Mouse (Mus musculus) granulocyte monocyte progenitor cell, adult 5-6 weeks (primary cell): Measurements from ENCODE around the gene Gm9821. TPM values are rescaled to one million over a fixed set of nuclear protein-coding genes. Genes with fewer than 3 reads are reported as not detected.

Experiments used
- ATAC-seq: replicated peaks from 2 replicates; pipeline ENCODE4 v1.8.0; 2016; ENCODE audit warnings: mild to moderate bottlenecking, moderate TSS enrichment, inconsistent platforms; ENCODE audit not compliant: poor library complexity, severe bottlenecking
- total RNA-seq, 2 experiments: library from RNA; stranded (forward) in 1 of 2; stranded (reverse) in 1 of 2; fragments of 200-712, 200-1000 nt in 1 of 2; fragments of >200 nt in 1 of 2; fragmentation: Nextera tagmentation in 1 of 2; gene quantifications; 2 replicates each; pipeline ENCODE4 v1.2.3; 2014 to 2017

The Gm9821 gene
- total RNA-seq (2014; fragmentation: Nextera tagmentation), result not detected in 2 replicates
- total RNA-seq (2017), result 0.21 TPM in 1 of 2 replicates, not detected in the other

DNA sequence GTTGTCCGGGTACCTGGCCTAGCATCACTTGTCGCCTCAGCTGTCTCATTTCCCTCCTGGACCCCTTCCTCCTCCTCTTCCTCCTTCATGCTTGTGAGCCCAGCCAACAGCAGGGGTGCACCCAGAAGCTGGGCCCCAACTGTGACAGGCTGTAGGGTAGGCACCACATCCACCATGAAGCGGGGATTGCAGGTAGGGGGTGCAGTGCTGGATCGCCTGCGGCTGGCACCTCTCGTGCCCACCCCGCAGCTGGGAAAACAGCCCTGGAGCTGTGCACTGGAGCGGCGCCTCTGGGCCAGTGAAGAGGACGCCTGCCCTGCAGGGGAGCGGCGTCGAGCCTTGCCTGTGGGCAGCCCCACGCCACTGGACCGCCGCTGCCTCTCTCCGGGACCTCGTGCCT lies at the start of gene Gm9821:
Gm9821 (plus strand) TSS at position 221 of the 400 bp plus-strand sequence.
- no peak for ATAC-seq

DNA sequence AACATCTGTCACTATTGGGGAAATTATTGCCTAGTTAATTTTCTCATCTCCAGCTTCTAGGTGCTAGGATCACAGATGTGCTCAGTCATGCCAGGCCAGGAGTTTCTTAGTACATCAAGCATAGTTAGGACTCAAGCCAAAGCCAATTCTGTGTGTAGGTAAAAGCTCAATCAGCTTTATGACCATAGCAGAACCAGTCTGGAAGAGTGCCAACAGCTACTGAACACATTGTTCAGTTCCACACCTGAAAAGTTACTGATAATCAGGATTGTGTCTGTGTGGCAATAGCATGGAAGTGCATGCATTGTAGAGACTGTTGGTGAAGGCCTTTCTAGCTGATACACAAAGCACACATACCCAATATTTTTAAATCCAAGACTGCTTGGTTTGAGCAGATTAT lies 47.5 kb upstream of the Gm9821 start:
- ATAC-seq, result no peak

DNA sequence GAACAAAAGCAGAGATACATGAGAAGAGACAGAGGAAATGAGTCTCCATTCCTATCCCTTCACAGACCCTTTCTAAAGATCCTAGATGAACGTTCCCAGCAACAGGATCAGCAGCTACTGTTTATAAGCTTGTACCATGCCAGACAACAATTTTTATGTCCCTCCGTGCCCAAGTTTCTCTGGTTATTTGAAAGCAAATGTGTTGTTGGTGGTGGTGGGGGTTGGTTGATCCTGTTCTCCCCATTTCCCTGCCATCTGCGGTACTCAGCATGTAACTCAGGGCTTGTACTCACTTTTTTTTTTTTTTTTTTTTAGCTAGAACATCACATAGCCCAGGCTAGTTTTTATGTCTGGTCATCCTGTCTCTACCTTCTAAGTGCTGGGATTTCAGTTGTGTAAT lies 46.4 kb upstream of the Gm9821 start:
- no peak for ATAC-seq

DNA sequence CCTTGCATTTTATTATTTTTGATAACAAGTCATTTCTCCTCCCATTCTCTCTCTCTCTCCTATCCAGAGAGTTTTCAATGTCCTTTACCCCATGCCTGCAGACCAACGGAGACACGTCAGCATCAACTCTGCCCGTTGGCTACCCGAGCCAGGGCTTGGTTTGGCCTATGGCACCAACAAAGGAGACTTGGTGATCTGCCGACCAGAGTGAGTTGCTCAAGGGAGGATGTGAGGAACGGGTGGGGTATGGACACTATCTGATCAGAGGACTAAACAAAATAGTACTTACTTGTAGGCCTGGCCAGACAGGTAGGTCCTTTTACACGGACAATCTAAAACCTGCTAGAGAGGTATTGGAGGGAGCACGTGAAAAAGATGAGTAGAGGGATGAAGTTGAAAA lies 45.1 kb upstream of the Gm9821 start:
- no peak for ATAC-seq

DNA sequence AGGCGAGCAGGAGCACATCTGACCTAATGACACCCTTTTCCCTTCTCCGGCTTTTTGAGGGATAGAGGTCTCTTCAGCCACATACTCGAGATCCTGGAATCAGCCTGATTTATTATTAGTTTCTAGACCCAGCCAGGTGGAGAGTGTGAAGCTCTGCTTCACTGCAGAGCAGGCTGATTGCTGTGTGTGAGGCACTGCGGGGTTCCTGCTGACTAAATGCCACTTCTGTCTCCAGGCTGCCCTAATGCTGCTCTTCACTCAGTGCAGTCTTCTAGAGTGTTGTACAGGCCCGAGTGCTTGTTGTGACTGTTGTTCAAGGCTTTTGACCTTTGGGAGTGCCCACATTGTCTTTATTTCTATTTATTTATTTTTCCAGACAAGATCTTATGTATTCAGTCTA lies 43.2 kb upstream of the Gm9821 start:
- no peak for ATAC-seq

DNA sequence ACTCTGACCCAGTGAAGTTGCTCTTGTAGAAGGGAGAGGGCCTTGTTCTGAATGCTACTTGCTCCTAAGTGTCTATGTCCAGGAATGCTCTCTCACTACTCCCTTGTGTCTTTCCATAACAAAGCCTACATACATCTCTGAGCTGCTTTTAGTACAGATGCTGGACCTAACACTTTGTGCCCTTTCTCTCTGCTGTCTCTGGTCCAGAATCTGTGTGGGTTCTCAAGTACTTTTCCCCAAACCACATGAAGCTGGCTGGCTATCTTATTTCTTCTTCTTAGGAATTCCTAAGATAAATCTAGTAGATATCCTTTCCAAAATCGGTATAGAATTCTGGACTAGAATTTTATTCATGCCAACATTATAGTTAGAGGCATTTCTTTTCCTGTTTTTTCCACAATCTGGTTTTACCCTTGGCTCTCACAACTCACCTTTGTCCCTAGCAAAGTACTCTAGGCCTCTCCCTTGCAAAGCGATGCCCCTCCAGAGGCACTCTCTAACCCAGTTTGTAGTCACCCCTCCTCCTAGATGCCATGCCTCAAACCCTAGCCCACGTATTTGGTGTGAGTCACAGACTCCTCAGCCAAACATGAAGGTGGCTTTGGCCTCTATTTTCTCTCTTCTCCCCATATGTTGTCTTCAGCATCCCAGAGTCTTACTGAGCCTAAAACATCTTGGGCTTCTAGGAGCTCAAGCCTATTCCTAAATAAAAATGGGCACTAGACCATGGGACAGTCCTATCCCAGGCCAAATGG lies 42.2 kb upstream of the Gm9821 start:
- no peak for ATAC-seq

DNA sequence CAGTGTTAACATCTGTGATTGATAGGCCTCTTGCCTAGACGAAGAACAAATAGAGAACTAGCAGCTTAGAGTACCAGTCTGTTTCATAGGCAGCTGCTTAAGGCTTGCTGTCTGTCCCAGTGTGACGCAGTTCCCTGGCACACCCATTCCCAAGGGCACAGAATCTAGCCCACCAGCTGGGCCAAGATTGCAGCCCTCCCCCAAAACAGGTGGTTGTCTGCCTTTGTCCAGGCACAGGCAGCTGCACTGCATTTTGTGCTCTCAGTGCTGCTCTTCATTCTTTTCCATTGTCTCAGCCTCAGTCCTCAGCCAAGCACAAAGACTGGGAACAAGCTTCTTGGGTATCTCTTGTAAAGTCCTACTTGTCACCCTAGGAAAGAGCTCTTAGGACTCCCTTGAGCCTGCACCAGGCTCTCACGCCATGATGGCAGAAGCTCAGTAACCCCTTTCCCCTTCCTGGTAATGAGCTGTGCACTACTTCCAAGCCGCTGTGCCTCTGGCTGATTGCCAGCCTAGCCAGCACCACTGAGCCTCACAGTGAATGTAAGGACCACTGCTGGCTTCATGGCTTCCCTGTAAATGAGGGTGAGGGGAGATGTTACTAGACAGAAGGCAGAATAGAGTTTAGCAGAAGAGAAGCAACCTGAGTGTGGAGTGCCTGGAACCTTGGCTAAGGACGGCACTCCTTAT lies 40.7 kb upstream of the Gm9821 start:
- no peak for ATAC-seq

DNA sequence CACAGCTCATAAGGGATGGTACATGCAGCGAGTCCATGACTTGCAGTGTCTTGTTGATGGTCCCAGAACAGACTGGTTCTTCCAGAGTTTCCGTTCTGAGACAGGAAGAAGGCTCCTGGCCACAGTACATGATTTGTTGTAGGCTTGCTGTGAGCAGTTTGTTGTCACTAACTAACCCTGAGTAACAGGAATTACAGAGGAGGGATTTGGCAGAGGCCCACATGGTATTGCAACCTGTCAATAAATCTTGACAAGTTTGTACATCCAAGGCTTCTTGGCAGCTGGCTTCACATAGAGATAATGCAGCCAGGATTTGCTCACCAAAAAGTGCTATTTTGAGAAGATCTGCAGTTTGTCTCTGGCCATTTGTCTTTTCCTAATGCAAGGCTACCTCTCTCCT lies 39.4 kb upstream of the Gm9821 start:
- ATAC-seq, result no peak

DNA sequence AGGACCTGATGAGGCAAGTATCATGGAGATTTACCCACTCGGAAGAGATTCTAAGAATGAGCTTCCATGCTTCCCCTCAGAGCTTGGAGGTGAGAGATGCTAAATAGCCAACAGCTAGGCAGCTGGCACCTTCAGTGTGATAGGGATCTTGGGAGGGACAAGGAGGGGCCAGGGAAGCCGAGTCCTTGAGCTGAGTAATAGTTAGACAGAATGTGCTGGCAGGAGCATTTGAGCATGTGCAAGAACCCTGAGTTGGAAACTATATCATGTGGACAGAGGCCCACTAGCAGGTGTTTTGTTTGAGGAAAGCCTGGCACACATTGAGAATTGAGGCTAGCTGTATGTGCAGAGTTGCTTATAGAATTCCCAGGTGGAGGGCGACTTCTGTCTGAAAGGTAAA lies 32.9 kb upstream of the Gm9821 start:
- no peak for ATAC-seq

DNA sequence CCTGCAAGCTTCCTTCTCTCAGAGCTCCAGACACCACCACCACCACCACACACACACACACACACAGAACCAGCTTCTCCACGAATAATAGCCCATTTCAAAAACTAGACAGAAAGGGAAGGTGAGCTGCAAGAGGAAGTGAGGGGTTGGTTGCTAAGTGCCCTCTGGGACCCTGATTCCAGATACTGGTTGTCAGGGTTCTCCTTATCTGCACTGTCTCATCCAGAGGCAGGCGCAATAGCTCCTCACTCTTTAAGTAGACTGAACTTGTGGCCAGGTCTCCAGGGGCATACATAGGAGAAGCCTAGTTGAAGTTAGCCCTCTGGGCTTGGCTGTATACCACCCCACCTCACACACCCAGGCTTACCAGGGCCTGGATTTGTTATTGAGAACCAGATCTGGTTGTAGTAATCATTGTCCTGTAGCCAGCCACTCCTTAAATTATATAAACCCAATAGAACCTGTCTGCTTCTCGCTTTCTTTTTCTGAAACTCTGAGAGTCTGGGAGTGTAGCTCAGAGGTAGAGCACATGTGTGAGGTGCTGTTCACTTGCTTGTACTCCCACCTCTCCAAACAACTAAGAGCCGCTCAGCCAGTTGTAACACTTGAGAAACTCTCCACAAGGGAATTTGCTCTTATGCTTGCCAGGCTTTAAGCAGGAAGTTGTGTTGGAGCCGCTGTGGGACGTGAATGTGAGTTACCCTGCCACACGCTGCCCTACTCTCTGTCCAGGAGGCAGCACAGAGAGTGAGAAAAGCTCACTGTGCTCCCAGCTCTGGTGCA lies 32.0 kb upstream of the Gm9821 start:
- ATAC-seq, result peak; percentile 37

DNA sequence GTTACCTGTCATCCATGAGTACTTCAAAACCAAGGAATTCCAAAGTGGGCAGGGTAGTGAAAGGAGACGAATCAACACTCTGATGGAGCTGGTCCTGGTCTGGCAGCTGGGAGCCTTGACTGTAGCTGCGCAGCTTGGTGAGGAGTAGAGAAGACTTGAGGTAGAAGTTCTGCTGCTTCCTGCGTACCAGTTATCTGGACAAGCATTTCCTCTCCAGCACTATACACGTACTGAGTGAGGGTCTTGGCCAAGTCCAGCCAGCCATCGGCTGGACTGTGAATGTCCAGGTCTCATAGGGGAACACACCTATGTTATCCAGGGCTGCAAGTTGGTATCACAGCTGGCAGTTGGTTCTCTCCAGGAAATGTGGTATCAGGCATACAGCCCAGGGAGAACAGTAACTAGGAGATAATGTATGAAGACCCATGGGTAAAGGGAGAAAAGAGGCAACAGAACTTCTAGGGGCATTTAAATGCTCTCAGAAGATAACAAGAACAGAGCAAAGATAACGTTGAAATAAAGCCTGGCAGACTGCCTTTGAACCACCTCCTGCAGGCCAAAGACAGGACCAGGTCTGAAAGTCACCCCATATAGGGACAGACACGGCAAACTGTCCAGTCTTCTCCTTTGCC lies 29.0 kb upstream of the Gm9821 start:
- no peak for ATAC-seq

DNA sequence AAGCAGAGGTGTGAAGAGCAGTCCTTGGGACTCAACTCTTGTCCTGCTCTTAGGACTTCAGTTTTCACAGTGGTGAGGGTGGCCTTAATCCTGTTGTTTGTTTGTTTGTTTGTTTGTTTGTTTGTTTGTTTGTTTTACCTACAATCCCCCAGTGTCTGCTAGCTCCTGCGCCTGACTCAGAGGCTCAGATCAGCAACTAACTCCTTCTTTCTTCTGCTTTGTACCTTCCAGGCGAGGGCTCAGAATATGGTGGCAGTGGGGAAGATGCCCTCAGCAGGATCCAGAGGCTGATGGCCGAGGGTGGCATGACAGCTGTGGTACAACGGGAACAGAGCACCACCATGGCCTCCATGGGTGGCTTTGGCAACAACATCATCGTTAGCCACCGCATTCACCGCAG lies 28.4 kb upstream of the Gm9821 start:
- ATAC-seq, result no peak

DNA sequence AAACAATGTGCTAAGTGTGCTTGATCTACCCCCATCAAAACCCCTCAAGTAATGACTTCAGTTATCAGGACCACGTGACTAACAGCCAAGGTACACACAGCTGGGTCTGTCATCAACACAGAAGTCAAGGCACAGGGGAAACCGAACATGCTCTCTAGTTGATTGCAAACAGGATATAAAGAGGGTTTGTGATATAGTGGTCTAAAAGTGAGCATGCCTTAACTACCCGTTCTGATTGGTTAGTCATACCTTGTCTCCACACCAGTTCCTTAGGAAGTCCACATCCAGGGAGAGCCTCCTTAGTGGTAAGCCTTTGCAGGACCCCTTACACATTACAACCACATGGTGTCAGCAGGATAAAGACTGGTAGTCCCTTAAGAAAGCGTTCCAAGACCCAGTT lies 25.4 kb upstream of the Gm9821 start:
- no peak for ATAC-seq

DNA sequence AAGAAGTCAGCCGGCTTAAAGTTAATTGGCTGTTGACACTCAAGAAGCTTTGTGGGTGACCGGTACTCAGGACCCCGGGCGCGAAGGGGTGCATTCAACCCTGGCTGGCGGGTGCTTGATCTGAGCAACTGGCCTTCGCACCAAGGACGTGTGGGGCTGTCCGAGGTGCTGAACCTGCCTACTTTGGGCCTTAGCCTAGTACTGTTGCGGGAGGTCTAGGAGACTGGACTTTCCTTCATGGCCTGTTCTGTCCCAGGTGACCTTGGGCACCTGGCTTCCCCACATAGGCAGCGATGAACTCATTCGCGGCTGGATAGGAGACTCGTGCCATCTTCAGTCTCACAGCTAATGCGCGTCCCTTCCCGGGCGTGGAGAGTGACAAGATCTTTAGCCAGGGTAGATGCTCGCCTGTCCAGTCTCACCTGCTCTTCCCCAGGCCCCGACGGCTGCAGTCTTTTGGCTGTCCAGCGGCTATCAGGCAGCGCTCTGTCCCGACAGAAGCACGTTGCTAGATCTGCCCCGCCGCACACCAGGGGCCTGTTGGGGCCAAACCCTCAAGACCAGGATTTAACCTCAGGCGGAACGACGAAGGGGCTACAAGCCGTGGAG lies 24.2 kb upstream of the Gm9821 start:
- peak; percentile 54 for ATAC-seq

DNA sequence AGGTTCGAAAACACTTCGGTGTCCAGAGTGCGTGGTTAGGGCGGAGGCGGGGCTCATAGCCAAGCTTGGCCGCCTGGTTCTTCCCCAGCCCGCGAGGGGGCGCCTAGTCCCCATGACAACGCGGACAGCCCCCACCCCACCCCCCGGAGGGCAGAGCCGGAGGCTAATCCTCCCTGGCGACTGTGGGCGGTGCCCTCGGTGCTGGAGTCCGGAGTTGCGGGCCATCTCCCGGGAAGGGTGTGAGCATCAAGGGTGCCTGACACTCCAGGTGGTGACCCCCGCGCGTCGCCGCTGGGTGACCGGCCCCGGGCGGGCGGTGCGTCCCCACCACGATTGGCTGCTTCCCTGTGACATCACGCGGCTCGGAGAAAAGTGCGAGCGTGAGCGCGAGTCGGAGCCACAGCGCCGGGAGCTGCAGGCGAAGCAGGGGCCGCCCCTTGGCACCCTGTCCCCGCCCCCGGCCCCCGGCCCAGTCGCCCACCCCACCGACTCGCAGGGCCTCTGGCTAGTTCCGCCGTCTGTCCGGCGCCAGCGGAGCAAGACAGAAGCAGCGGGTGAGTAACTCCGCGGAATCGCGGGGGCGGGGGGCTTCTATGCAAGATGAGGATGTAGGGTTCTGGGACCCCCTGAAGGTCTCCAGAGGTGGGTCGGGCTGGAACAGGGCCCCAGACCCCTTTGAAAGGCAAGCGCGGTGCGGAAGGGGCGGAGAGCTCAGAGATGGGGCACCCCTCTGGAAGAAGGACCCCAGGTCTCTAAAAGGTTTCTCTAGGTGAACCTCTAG lies 23.5 kb upstream of the Gm9821 start:
- peak; percentile 50 for ATAC-seq

DNA sequence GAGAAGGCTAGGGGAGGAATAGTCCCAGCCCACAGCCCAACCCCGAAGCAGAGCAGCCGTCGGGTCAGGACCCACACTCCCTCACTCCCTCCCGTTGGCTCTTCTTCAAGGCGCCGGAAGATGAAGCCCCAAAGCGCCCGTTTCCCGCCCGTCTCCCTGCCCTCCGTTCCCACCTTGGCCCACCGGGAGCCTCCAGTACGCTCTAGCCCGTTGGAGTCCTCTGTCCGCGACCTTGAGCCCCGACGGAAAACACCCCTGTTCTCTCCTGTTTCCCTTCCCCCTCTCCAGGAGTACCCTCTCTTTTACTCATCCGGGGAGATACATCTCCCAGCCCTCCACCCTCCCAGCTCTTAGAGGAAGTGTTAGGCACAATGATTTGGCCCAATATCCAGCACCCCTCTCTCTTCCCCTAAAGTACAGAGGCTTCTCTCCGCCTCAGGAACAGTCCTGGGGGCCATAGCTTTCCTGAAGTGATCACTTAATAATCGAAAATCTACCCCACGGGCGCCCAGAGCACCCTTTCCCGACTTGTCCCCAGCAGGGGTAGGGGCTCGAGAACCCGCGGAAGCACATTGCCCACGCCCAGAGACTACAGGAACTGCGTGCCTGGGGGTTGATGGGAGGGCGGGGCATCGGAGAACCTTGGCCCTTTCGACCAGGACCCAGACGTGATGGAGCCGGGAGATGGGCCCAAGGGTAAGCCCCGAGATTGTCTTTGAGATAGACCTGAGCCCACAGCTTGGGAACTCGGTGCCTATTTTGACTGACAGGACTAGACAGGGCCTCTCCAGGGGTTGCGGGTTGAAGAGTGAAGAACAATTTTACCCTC lies 22.7 kb upstream of the Gm9821 start:
- ATAC-seq, result no peak

DNA sequence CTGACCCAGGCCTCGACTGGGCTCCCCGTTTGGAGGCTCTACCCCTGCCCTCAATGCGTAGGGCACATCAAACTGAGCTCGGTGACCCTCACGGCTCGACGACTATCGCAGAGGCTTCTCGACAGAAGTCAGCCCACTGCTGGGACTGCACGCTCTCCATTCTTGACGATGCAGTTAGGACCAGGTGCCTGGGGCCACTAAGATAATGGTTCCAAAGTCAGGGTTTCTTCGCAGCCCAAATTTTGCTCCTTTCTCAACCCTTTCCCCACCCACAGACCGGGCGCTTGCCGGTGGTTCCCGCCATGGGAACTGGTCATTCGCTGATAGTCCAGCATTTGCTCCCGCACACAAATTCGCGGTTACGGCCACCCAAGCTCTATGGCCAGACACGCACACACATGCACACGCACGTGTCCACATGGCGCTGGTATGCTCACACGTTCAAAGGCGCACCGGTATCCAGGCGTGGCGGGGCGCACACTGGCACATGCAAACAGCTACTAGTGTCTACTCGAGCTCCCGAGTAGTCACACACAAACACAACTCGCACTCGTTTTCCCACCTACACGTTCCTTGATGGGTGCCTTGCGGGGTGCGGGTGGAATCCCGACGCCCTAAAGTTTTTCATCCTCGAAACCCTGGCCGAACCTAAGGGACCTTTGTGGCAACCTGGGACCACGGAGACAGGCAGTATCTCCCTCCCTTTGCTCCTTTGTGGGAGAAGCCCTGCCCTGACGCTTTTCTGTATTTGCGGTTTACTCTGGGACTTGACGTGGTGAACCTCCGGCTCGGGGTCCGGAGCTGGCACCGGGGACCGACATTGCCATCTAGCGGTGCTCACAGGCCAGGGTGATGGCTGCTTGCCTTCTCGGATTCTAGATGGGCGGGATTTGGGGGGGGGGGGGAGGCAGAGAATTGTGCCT lies 21.8 kb upstream of the Gm9821 start:
- peak; percentile 45 for ATAC-seq

DNA sequence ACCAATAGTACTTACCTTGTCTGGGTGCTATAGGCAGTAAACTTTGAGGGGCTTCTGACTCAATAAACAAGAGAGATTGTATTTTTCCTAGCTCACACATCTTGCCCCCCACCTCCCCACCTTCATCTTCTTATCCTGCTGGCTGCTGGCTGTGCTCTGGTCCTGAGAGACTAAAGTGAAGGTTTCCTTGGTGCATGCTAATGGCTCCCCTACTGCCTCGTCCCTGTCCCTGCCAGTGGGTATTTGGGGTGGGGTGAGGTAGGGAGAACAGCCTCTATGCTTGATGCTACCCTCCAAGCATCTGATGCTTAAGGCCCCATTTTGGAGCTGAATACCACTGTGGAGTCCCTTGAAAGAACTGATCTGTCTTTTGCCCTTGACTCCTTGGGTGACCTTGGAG lies 20.8 kb upstream of the Gm9821 start:
- ATAC-seq, result no peak
